ENCODE assay signal across 13 mouse cellular contexts in the genomic region with DNA sequence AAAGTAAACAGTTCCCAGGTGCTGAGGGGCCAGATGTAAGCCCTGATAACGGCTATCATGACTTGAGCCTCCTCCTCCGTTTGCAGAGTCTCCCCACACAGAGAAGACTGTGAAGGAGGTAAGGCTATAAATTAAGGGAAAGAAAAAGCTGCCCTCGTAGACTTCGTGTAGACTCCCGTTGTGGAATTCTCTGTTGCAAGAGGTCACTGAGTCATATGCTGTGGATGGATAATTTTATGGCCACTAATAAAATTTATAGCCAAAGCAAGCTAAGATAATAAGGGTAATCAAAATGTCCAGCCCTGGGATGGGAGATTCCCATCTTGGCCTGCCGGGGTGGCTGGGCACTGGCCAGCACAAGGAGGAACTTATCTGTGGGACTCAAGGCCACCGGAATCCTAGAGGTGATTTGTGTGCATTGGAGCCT.
DNase-seq lines count a peak whose midpoint lies in the region; TF ChIP-seq lines count a peak whose summit lies in the region.
"Had no signal": no experiment of that assay in that cellular context is flagged by ENCODE, and none has a peak within 500 bp of the region (broad histone marks: within the 10 kb centered on the region; RNA-seq: fewer than 3 reads in every experiment).

No protein-coding gene starts in this region.

- peak overlapping the region; percentile 4 for H3K27ac ChIP-seq in MEL (ENCODE audit: control insufficient read depth, low read depth, low read length)
- no peak overlapping the region for H3K27ac ChIP-seq in layer of hippocampus, adult 2 months
- H3K27ac ChIP-seq: hindbrain, embryonic 12.5 days; limb, embryonic 15.5 days had no signal

- H3K36me3 ChIP-seq in MEL (ENCODE audit: control insufficient read depth in 1 of 2, insufficient read depth in 2 of 2, low read length in 2 of 2): peaks cover 0 to 32% of the 10 kb centered on the region in 2 experiments; a peak in 2 of 4 replicates
- H3K36me3 ChIP-seq: hindbrain, embryonic 12.5 days; limb, embryonic 15.5 days had no signal

- H3K9me3 ChIP-seq in MEL (replicated peaks; ENCODE audit: insufficient read depth, low read length): no peaks in the 10 kb centered on the region
- H3K9me3 ChIP-seq: hindbrain, embryonic 12.5 days; limb, embryonic 15.5 days had no signal

- TF ChIP-seq EP300 in MEL (IDR thresholded peaks at IDR 0.05; ENCODE audit: low read depth in 1 of 2, low read length in 2 of 2): peak in 1 of 2 experiments; percentile 22; a peak in 1 of 4 replicates

- no peak for DNase-seq in MEL (ENCODE audit: low read depth, low spot score)
- DNase-seq in adrenal gland, postnatal 10 days: peak; percentile 72
- DNase-seq in kidney, adult 8-10 months: peak; percentile 2 to 9
- DNase-seq in mesoderm, embryonic 11.5 days (ENCODE audit: low read depth, low spot score): peak; percentile 51
- DNase-seq in lung, postnatal 14 days: no peak
- no peak for DNase-seq in layer of hippocampus, adult 9-10 months (ENCODE audit: low spot score)
- no peak for DNase-seq in heart, adult 11 months
- no peak for DNase-seq in layer of hippocampus, adult 2 months (ENCODE audit: low spot score in 2 of 2)
- DNase-seq: cerebellum, adult 8-10 months; lung, postnatal 10 days; midbrain, embryonic 14.5 days had no signal

- no peak for TF ChIP-seq CTCF in MEL (IDR thresholded peaks at IDR 0.05 in 2 of 3, conservative IDR thresholded peaks at IDR 0.05 in 1 of 3; ENCODE audit: control insufficient read depth in 1 of 3, insufficient read depth in 1 of 3, low read depth in 2 of 3, low read length in 3 of 3, poor library complexity in 1 of 3, severe bottlenecking in 1 of 3)
- TF ChIP-seq CTCF in layer of hippocampus, adult 2 months (conservative IDR thresholded peaks at IDR 0.05): no peak

- no peak overlapping the region for H3K9ac ChIP-seq in MEL (ENCODE audit: control insufficient read depth, low read depth, low read length, poor library complexity, severe bottlenecking)
- H3K9ac ChIP-seq: hindbrain, embryonic 12.5 days; limb, embryonic 15.5 days had no signal

- no peaks in the 10 kb centered on the region for H3K27me3 ChIP-seq in MEL (ENCODE audit: control insufficient read depth in 1 of 2, insufficient read depth in 2 of 2, low read length in 2 of 2)
- H3K27me3 ChIP-seq: hindbrain, embryonic 12.5 days had no signal

- no peak overlapping the region for H3K4me3 ChIP-seq in MEL (ENCODE audit: control insufficient read depth in 1 of 2, insufficient read depth in 1 of 2, low read depth in 2 of 2, low read length in 2 of 2)
- H3K4me3 ChIP-seq in layer of hippocampus, adult 2 months: no peak overlapping the region
- H3K4me3 ChIP-seq: hindbrain, embryonic 12.5 days; limb, embryonic 15.5 days had no signal

- TF ChIP-seq POLR2A in MEL (IDR thresholded peaks at IDR 0.05; ENCODE audit: control insufficient read depth in 1 of 2, insufficient read depth in 1 of 2, low read depth in 1 of 2, low read length in 2 of 2, poor library complexity in 1 of 2): no peak

- TF ChIP-seq RAD21 in MEL (IDR thresholded peaks at IDR 0.05; ENCODE audit: low read depth, low read length): no peak

- no peaks in the 10 kb centered on the region for H3K79me2 ChIP-seq in MEL (ENCODE audit: control insufficient read depth, insufficient read depth, low read length, poor library complexity)

- H3K4me1 ChIP-seq in MEL (ENCODE audit: control insufficient read depth in 1 of 2, insufficient read depth in 2 of 2, low read length in 2 of 2): peaks cover 19 to 38% of the 10 kb centered on the region in 2 experiments
- H3K4me1 ChIP-seq: hindbrain, embryonic 12.5 days; limb, embryonic 15.5 days had no signal

TF ChIP-seq in MEL, 35 proteins besides CTCF, POLR2A, EP300 and RAD21:
- TF ChIP-seq SMC3 (IDR thresholded peaks at IDR 0.05; ENCODE audit: low read depth, low read length) (no peak), POLR2AphosphoS5 (IDR thresholded peaks at IDR 0.05; ENCODE audit: borderline replicate concordance, low read depth, low read length) (no peak), GATA1 (IDR thresholded peaks at IDR 0.05; ENCODE audit: low read depth, low read length) (peak; percentile 54), MYC (IDR thresholded peaks at IDR 0.05; ENCODE audit: low read depth, low read length) (no peak), TCF12 (IDR thresholded peaks at IDR 0.05; ENCODE audit: low read depth, low read length) (peak; percentile 65; the same call in 1 of the 2 replicates), E2F4 (IDR thresholded peaks at IDR 0.05; ENCODE audit: borderline replicate concordance, low read depth, low read length) (no peak), NELFE (IDR thresholded peaks at IDR 0.05; ENCODE audit: low read depth, low read length) (no peak)

Comparison
In these comparisons a context has a peak if more than half of its experiments do, and no peak if none do; other contexts are left out.
1. DNase-seq: peak in adrenal gland, postnatal 10 days (single experiment), kidney, adult 8-10 months (2 of 2) and mesoderm, embryonic 11.5 days (single experiment); none in MEL (single experiment), lung, postnatal 14 days (single experiment), layer of hippocampus, adult 9-10 months (single experiment), heart, adult 11 months (single experiment) and layer of hippocampus, adult 2 months (0 of 2).